Mouse (Mus musculus) fibroblast of lung, adult 2 months (primary cell): Measurements from ENCODE around the gene H2al2a.
A peak's percentile ranks its signal among the peaks of the same experiment; 100 is the strongest.
"Not testable (repeated sequence)": the region's sequence is repeated elsewhere in the genome, so short reads cannot be mapped to it uniquely, and the experiment has no call there.

Source experiments
- DNase-seq: peaks from one replicate; pipeline ENCODE4 v3.0.0-alpha.2; 2011; ENCODE audit warnings: low read depth

Gene H2al2a

GRCm38 (mm10) chr2:17977645-17978044 lies 19.1 kb downstream of the H2al2a start:
- not testable (repeated sequence) for DNase-seq

GRCm38 (mm10) chr2:17975601-17976327 lies 21.0 kb downstream of the H2al2a start:
- DNase-seq = peak; percentile 19

- no peak for DNase-seq
Observed at GRCm38 (mm10) chr2:17973868-17974440, 22.8 kb downstream of the H2al2a start.

GRCm38 (mm10) chr2:17973246-17973645 lies 23.5 kb downstream of the H2al2a start:
- no peak for DNase-seq

GRCm38 (mm10) chr2:17972843-17973242 lies 23.9 kb downstream of the H2al2a start:
- no peak for DNase-seq

GRCm38 (mm10) chr2:17971407-17971806 lies 25.4 kb downstream of the H2al2a start:
- no peak for DNase-seq

- DNase-seq = no peak
Observed at GRCm38 (mm10) chr2:17970662-17971061, 26.1 kb downstream of the H2al2a start.

- DNase-seq = no peak
Observed at GRCm38 (mm10) chr2:17970187-17970586, 26.6 kb downstream of the H2al2a start.

GRCm38 (mm10) chr2:17968571-17968970 lies 28.2 kb downstream of the H2al2a start:
- no peak for DNase-seq

GRCm38 (mm10) chr2:17968037-17968436 lies 28.7 kb downstream of the H2al2a start:
- DNase-seq = not testable (repeated sequence)

GRCm38 (mm10) chr2:17959501-17959900 lies 37.3 kb downstream of the H2al2a start:
- no peak for DNase-seq

- DNase-seq = no peak
Observed at GRCm38 (mm10) chr2:17946875-17947274, 49.9 kb downstream of the H2al2a start.
